Mouse (Mus musculus): ENCODE results near the gene Akr1c12.
"Not testable (repeated sequence)": the region's sequence is repeated elsewhere in the genome, so short reads cannot be mapped to it uniquely, and the experiment has no call there.

Akr1c12 gene

GRCm38 (mm10) chr13:4265047-4265446, 14.2 kb downstream of the Akr1c12 start:
- H3K4me1 ChIP-seq (replicated peaks; ENCODE audit: low read depth, low read length), result no peaks in the 10 kb centered on the region
- no peaks in the 10 kb centered on the region for H3K9me3 ChIP-seq (ENCODE audit: low read length)
- H3K36me3 ChIP-seq (ENCODE audit: insufficient read depth, low read length), result no peaks in the 10 kb centered on the region
- no peak overlapping the region for H3K4me3 ChIP-seq (replicated peaks; ENCODE audit: low read length)
- no peaks in the 10 kb centered on the region for H3K27me3 ChIP-seq (ENCODE audit: insufficient read depth, low read length)
- no peak for TF ChIP-seq NANOG (IDR thresholded peaks at IDR 0.05; ENCODE audit: borderline replicate concordance, low read length)
- TF ChIP-seq POU5F1 (IDR thresholded peaks at IDR 0.05; ENCODE audit: borderline replicate concordance, low read length), result no peak
- TF ChIP-seq CTCF (conservative IDR thresholded peaks at IDR 0.05; ENCODE audit: low read length), result no peak

DNA sequence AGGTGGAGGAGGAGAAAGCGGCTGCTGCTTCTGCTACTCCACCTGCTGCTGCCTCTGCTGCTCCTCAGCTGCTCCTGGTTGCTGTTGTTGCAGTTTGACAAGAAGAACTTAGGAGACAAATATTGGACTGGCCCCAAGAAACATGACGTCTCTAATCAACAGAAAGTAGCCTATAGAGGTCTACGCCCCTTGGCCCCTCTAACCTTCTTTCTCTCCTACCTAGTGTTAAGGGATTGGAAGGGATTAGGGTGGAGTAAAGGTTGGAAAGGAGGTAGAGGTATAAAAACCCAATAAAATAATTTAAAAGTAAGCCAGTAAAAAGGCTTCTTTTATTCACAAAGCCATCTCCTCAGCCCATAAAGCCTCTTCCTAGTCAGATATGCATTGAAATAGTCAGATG, 14.6 kb downstream of the Akr1c12 start:
- Histone ChIP-seq H3K27me3 (ENCODE audit: insufficient read depth, low read length) (no peaks in the 10 kb centered on the region), H3K4me3 (replicated peaks; ENCODE audit: low read length) (no peak overlapping the region), H3K4me1 (replicated peaks; ENCODE audit: low read depth, low read length) (no peaks in the 10 kb centered on the region), H3K9me3 (ENCODE audit: low read length) (no peaks in the 10 kb centered on the region), H3K36me3 (ENCODE audit: insufficient read depth, low read length) (no peaks in the 10 kb centered on the region)
- TF ChIP-seq POU5F1 (IDR thresholded peaks at IDR 0.05; ENCODE audit: borderline replicate concordance, low read length), result no peak

GRCm38 (mm10) chr13:4257349-4257748, 21.9 kb downstream of the Akr1c12 start:
- Histone ChIP-seq H3K9me3 (ENCODE audit: low read length) (no peaks in the 10 kb centered on the region), H3K4me3 (replicated peaks; ENCODE audit: low read length) (no peak overlapping the region), H3K27me3 (ENCODE audit: insufficient read depth, low read length) (peaks cover 4% of the 10 kb centered on the region; the same call in 1 of the 2 replicates), H3K4me1 (replicated peaks; ENCODE audit: low read depth, low read length) (no peaks in the 10 kb centered on the region), H3K36me3 (ENCODE audit: insufficient read depth, low read length) (no peaks in the 10 kb centered on the region)
- TF ChIP-seq POU5F1 (IDR thresholded peaks at IDR 0.05; ENCODE audit: borderline replicate concordance, low read length) (no peak), CTCF (conservative IDR thresholded peaks at IDR 0.05; ENCODE audit: low read length) (no peak), NANOG (IDR thresholded peaks at IDR 0.05; ENCODE audit: borderline replicate concordance, low read length) (no peak)

DNA sequence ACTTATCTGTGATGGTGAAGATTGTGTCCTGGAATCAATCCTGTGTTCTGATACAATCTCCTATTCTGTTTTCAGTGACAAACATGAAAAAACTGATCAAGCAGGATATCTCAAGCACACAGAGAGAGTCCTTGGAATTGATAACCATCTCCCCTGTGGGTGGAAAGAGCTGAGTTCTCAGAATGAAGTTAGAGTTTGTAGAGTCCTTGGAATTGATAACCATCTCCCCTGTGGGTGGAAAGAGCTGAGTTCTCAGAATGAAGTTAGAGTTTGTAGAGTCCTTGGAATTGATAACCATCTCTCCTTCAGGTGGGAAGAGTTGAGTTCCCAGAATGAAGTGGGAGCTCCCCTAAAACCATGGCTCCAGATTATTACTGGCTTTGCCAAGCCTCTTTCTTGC, 22.3 kb downstream of the Akr1c12 start:
- H3K4me1 ChIP-seq (replicated peaks; ENCODE audit: low read depth, low read length); H3K36me3 ChIP-seq (ENCODE audit: insufficient read depth, low read length); H3K27me3 ChIP-seq (ENCODE audit: insufficient read depth, low read length); H3K9me3 ChIP-seq (ENCODE audit: low read length); H3K4me3 ChIP-seq (replicated peaks; ENCODE audit: low read length): not testable (repeated sequence)

DNA sequence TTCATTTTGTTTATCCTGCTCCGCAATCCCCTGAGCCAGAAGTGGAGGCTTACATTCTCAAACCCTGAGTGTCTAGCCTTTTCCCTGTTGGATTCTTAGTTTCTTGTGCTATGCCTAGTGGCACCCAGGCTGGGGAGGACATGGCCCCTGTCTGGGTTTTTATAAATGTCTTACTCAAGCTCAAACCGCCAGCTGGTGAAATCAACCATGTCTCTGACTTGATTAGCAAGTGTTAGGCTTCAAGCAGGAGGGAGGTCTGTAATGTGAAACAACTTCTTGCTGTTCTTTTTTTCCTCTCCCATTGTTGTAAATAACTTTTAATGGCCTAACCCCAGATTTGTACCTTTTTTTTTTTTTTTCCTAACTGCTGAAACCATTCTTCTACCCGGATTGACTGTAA, 29.9 kb downstream of the Akr1c12 start:
- H3K4me1 ChIP-seq (replicated peaks; ENCODE audit: low read depth, low read length), result peaks cover 35% of the 10 kb centered on the region
- peaks cover 4% of the 10 kb centered on the region; the same call in 1 of the 2 replicates for H3K27me3 ChIP-seq (ENCODE audit: insufficient read depth, low read length)
- no peaks in the 10 kb centered on the region for H3K9me3 ChIP-seq (ENCODE audit: low read length)
- TF ChIP-seq CTCF (conservative IDR thresholded peaks at IDR 0.05; ENCODE audit: low read length) (no peak), NANOG (IDR thresholded peaks at IDR 0.05; ENCODE audit: borderline replicate concordance, low read length) (no peak), POU5F1 (IDR thresholded peaks at IDR 0.05; ENCODE audit: borderline replicate concordance, low read length) (no peak)
- peak overlapping the region; percentile 29; the same call in 1 of the 2 replicates for H3K4me3 ChIP-seq (replicated peaks; ENCODE audit: low read length)
- H3K36me3 ChIP-seq (ENCODE audit: insufficient read depth, low read length), result no peaks in the 10 kb centered on the region

DNA sequence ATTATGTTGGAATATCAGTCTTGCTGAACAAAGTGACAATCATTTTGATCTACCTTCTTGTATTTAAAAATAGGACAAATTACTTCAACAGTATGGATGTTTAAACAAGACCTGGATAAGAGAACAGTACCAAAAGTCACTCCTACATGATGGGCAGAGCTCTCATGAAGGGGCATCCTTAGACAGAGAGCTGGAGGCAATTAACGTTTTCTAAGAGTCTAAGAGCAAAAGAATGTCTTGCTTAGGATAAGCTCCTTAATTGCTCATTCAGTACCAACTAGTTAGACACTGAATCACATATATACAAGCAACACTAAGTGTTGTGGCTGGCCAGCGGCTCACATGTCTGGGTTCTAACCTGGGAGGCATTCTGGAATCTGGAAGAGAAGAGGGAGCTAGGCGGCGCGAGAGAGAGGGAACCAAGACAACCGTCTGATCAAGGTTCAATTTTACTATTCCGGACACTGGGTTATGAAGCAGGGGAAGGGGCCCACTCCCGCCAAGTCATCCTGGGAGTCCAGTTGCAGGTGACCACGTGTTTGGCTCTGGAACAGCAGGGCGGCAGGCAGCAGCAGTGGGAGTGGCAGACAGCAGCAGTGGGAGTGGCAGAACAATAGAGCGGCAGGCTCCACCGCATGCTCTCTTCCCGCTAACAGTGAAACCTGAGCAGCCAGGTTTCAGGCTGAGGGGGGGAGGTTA, 34.2 kb downstream of the Akr1c12 start:
- no peaks in the 10 kb centered on the region for H3K9me3 ChIP-seq (ENCODE audit: low read length)
- peaks cover 31% of the 10 kb centered on the region for H3K4me1 ChIP-seq (replicated peaks; ENCODE audit: low read depth, low read length)
- TF ChIP-seq CTCF (conservative IDR thresholded peaks at IDR 0.05; ENCODE audit: low read length) (no peak), NANOG (IDR thresholded peaks at IDR 0.05; ENCODE audit: borderline replicate concordance, low read length) (no peak), POU5F1 (IDR thresholded peaks at IDR 0.05; ENCODE audit: borderline replicate concordance, low read length) (no peak)
- no peaks in the 10 kb centered on the region for H3K36me3 ChIP-seq (ENCODE audit: insufficient read depth, low read length)
- H3K27me3 ChIP-seq (ENCODE audit: insufficient read depth, low read length), result no peaks in the 10 kb centered on the region
- no peak overlapping the region for H3K4me3 ChIP-seq (replicated peaks; ENCODE audit: low read length)

DNA sequence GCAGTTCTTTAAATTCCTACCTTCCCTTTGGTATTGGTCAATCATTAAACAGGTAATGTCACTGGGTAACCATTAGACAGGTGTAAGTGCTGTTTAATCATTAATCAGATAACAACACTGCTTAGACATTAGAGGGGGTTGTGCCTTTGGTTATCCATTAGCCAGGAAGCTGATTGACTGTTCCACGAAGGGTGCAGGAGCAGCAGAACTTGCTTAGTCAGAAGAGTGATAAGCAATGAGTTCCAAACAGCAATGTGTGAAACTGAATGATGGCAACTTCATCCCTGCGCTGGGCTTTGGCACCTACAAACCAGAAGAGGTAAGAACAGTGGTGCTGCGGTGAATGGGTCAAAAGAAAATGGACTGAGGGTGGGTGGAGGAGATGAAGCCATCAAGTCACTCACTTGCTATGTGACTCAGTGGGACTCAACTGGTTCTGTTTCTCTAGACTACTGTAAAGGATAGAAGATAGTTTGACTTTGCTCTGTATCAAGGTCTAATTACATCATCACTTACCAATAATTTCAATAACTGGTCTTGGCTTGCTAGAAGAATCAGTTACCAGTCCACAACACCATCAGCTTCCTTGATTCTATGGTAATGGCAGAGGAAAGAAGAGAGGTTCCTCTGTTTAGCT, 45.6 kb downstream of the Akr1c12 start:
- TF ChIP-seq CTCF (conservative IDR thresholded peaks at IDR 0.05; ENCODE audit: low read length) (no peak), POU5F1 (IDR thresholded peaks at IDR 0.05; ENCODE audit: borderline replicate concordance, low read length) (no peak), NANOG (IDR thresholded peaks at IDR 0.05; ENCODE audit: borderline replicate concordance, low read length) (no peak)

DNA sequence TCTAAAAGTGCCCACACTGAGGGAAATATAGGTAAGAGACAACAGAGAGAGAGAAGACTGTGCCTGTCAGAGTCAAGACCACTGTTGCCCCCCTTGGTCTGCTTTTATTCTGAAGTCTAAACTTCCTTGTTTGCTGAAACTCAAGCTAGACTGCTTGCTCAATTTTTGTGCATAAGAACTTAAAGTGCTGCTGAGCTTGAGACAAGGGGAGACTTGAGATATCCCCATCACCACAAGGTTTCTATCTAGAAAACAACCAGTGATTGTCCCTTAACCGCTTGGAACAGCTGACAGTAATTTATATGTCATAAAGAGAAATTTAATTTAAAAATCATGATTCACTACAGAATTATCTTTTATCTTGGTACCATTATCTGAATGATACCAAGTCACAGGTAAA, 46.1 kb downstream of the Akr1c12 start:
- H3K27me3 ChIP-seq (ENCODE audit: insufficient read depth, low read length), result no peaks in the 10 kb centered on the region
- no peak overlapping the region for H3K4me3 ChIP-seq (replicated peaks; ENCODE audit: low read length)
- H3K9me3 ChIP-seq (ENCODE audit: low read length), result no peaks in the 10 kb centered on the region
- no peaks in the 10 kb centered on the region for H3K36me3 ChIP-seq (ENCODE audit: insufficient read depth, low read length)
- TF ChIP-seq NANOG (IDR thresholded peaks at IDR 0.05; ENCODE audit: borderline replicate concordance, low read length) (no peak), CTCF (conservative IDR thresholded peaks at IDR 0.05; ENCODE audit: low read length) (no peak), POU5F1 (IDR thresholded peaks at IDR 0.05; ENCODE audit: borderline replicate concordance, low read length) (no peak)
- H3K4me1 ChIP-seq (replicated peaks; ENCODE audit: low read depth, low read length), result no peaks in the 10 kb centered on the region

More for the DNA sequence above, 45.6 kb downstream of the Akr1c12 start:
- Histone ChIP-seq H3K4me3 (replicated peaks; ENCODE audit: low read length) (no peak overlapping the region), H3K36me3 (ENCODE audit: insufficient read depth, low read length) (no peaks in the 10 kb centered on the region), H3K27me3 (ENCODE audit: insufficient read depth, low read length) (no peaks in the 10 kb centered on the region), H3K9me3 (ENCODE audit: low read length) (no peaks in the 10 kb centered on the region), H3K4me1 (replicated peaks; ENCODE audit: low read depth, low read length) (no peaks in the 10 kb centered on the region)

Measured in E14TG2a.4 (cell line).